Mouse (Mus musculus): ENCODE data around the gene Ccdc66. TPM values are rescaled to one million over a fixed set of nuclear protein-coding genes. Genes with fewer than 3 reads are reported as not detected.

Ccdc66 gene
- 15.8 and 16.3 TPM in 2 replicates for polyA plus RNA-seq (2016; fragmentation: Nextera tagmentation; extraction: Ambion mirVana)

GRCm38 (mm10) chr14:27507894-27508643 lies at the start of gene Ccdc66:
TSS of gene Ccdc66 (minus strand) at chr14:27508460.
- peak within 1 kb of the TSS; percentile 85 for H3K4me3 ChIP-seq
- WGBS: under 1% methylated on average over 51 of the region's 51 CpGs
- peaks cover 11% of the 10 kb centered on the region for H3K4me1 ChIP-seq
- DNase-seq (ENCODE audit: low spot score): peak; percentile 99
- peaks cover 24% of the 10 kb centered on the region for H3K36me3 ChIP-seq (replicated peaks)
- H3K9me3 ChIP-seq: no peaks in the 10 kb centered on the region
- H3K27me3 ChIP-seq (replicated peaks; ENCODE audit: low read depth, poor library complexity, severe bottlenecking): no peaks in the 10 kb centered on the region
- H3K27ac ChIP-seq (replicated peaks): peak within 1 kb of the TSS; percentile 93

- Histone ChIP-seq H3K27me3 (replicated peaks; ENCODE audit: low read depth, poor library complexity, severe bottlenecking) (no peaks in the 10 kb centered on the region), H3K9me3 (no peaks in the 10 kb centered on the region), H3K4me3 (no peak overlapping the region), H3K36me3 (replicated peaks) (no peaks in the 10 kb centered on the region), H3K4me1 (no peaks in the 10 kb centered on the region), H3K27ac (replicated peaks) (no peak overlapping the region)
- no peak for DNase-seq (ENCODE audit: low spot score)
- 75% methylated on average over 4 of the region's 4 CpGs for WGBS
Measured at GRCm38 (mm10) chr14:27543838-27544426, 35.7 kb upstream of the Ccdc66 start.

- WGBS: 90% methylated on average over 3 of the region's 3 CpGs
- Histone ChIP-seq H3K36me3 (replicated peaks) (no peaks in the 10 kb centered on the region), H3K27ac (replicated peaks) (no peak overlapping the region), H3K27me3 (replicated peaks; ENCODE audit: low read depth, poor library complexity, severe bottlenecking) (no peaks in the 10 kb centered on the region), H3K9me3 (no peaks in the 10 kb centered on the region), H3K4me3 (no peak overlapping the region), H3K4me1 (no peaks in the 10 kb centered on the region)
- DNase-seq (ENCODE audit: low spot score): no peak
Measured at GRCm38 (mm10) chr14:27536441-27536840, 28.2 kb upstream of the Ccdc66 start.

- Histone ChIP-seq H3K4me3 (no peak overlapping the region), H3K4me1 (no peaks in the 10 kb centered on the region), H3K27me3 (replicated peaks; ENCODE audit: low read depth, poor library complexity, severe bottlenecking) (no peaks in the 10 kb centered on the region), H3K36me3 (replicated peaks) (no peaks in the 10 kb centered on the region), H3K9me3 (0 out of 2 replicates have a peak, but pooled peaks cover 4% of the 10 kb centered on the region), H3K27ac (replicated peaks) (no peak overlapping the region)
- DNase-seq (ENCODE audit: low spot score): no peak
Measured at GRCm38 (mm10) chr14:27524541-27524940, 16.3 kb upstream of the Ccdc66 start.

- peak overlapping the region; percentile 85 for H3K4me3 ChIP-seq
- 35% methylated on average over 15 of the region's 15 CpGs for WGBS
Measured at GRCm38 (mm10) chr14:27508644-27509301, 513 bp upstream of the Ccdc66 start.

GRCm38 (mm10) chr14:27501096-27501495 lies 7.2 kb downstream of the Ccdc66 start:
- WGBS: 83% methylated on average over 4 of the region's 4 CpGs

More at GRCm38 (mm10) chr14:27508644-27509301, 513 bp upstream of the Ccdc66 start:
- DNase-seq (ENCODE audit: low spot score): no peak
- H3K36me3 ChIP-seq (replicated peaks): peaks cover 21% of the 10 kb centered on the region
- no peaks in the 10 kb centered on the region for H3K9me3 ChIP-seq
- peaks cover 11% of the 10 kb centered on the region for H3K4me1 ChIP-seq
- no peaks in the 10 kb centered on the region for H3K27me3 ChIP-seq (replicated peaks; ENCODE audit: low read depth, poor library complexity, severe bottlenecking)
- peak overlapping the region; percentile 93 for H3K27ac ChIP-seq (replicated peaks)

GRCm38 (mm10) chr14:27493516-27493915 lies 14.7 kb downstream of the Ccdc66 start:
- no peaks in the 10 kb centered on the region for H3K4me1 ChIP-seq
- H3K4me3 ChIP-seq: no peak overlapping the region
- 88% methylated on average over 4 of the region's 4 CpGs for WGBS
- H3K9me3 ChIP-seq: no peaks in the 10 kb centered on the region
- no peak overlapping the region for H3K27ac ChIP-seq (replicated peaks)
- no peaks in the 10 kb centered on the region for H3K27me3 ChIP-seq (replicated peaks; ENCODE audit: low read depth, poor library complexity, severe bottlenecking)
- no peak for DNase-seq (ENCODE audit: low spot score)
- peaks cover 100% of the 10 kb centered on the region for H3K36me3 ChIP-seq (replicated peaks)

More at GRCm38 (mm10) chr14:27501096-27501495, 7.2 kb downstream of the Ccdc66 start:
- H3K27me3 ChIP-seq (replicated peaks; ENCODE audit: low read depth, poor library complexity, severe bottlenecking): no peaks in the 10 kb centered on the region
- DNase-seq (ENCODE audit: low spot score): no peak
- H3K36me3 ChIP-seq (replicated peaks): peaks cover 81% of the 10 kb centered on the region
- no peak overlapping the region for H3K4me3 ChIP-seq
- H3K4me1 ChIP-seq: no peaks in the 10 kb centered on the region
- H3K9me3 ChIP-seq: no peaks in the 10 kb centered on the region
- no peak overlapping the region for H3K27ac ChIP-seq (replicated peaks)

- no peaks in the 10 kb centered on the region for H3K27me3 ChIP-seq (replicated peaks; ENCODE audit: low read depth, poor library complexity, severe bottlenecking)
- no peak overlapping the region for H3K27ac ChIP-seq (replicated peaks)
- no peak overlapping the region for H3K4me3 ChIP-seq
- no peak for DNase-seq (ENCODE audit: low spot score)
- WGBS: 92% methylated on average over 5 of the region's 5 CpGs
- H3K36me3 ChIP-seq (replicated peaks): peaks cover 99% of the 10 kb centered on the region
- no peaks in the 10 kb centered on the region for H3K4me1 ChIP-seq
- H3K9me3 ChIP-seq: no peaks in the 10 kb centered on the region
Measured at GRCm38 (mm10) chr14:27491399-27491798, 16.9 kb downstream of the Ccdc66 start.

GRCm38 (mm10) chr14:27446963-27447362 lies 61.3 kb downstream of the Ccdc66 start:
- no peak overlapping the region for H3K4me3 ChIP-seq
- no peak for DNase-seq (ENCODE audit: low spot score)
- H3K4me1 ChIP-seq: no peaks in the 10 kb centered on the region
- H3K27me3 ChIP-seq (replicated peaks; ENCODE audit: low read depth, poor library complexity, severe bottlenecking): no peaks in the 10 kb centered on the region
- H3K9me3 ChIP-seq: no peaks in the 10 kb centered on the region
- H3K36me3 ChIP-seq (replicated peaks): peaks cover 88% of the 10 kb centered on the region
- H3K27ac ChIP-seq (replicated peaks): no peak overlapping the region
- 87% methylated on average over 4 of the region's 4 CpGs for WGBS

- no peak for DNase-seq (ENCODE audit: low spot score)
Measured at GRCm38 (mm10) chr14:27444851-27445281, 63.4 kb downstream of the Ccdc66 start.

GRCm38 (mm10) chr14:27440921-27441320 lies 67.3 kb downstream of the Ccdc66 start:
- H3K4me3 ChIP-seq: no peak overlapping the region
- no peaks in the 10 kb centered on the region for H3K27me3 ChIP-seq (replicated peaks; ENCODE audit: low read depth, poor library complexity, severe bottlenecking)
- H3K9me3 ChIP-seq: no peaks in the 10 kb centered on the region
- H3K36me3 ChIP-seq (replicated peaks): peaks cover 67% of the 10 kb centered on the region
- no peak for DNase-seq (ENCODE audit: low spot score)
- H3K4me1 ChIP-seq: no peaks in the 10 kb centered on the region
- no peak overlapping the region for H3K27ac ChIP-seq (replicated peaks)

More at GRCm38 (mm10) chr14:27444851-27445281, 63.4 kb downstream of the Ccdc66 start:
- H3K27me3 ChIP-seq (replicated peaks; ENCODE audit: low read depth, poor library complexity, severe bottlenecking): no peaks in the 10 kb centered on the region
- no peak overlapping the region for H3K27ac ChIP-seq (replicated peaks)
- H3K9me3 ChIP-seq: no peaks in the 10 kb centered on the region
- peaks cover 81% of the 10 kb centered on the region for H3K36me3 ChIP-seq (replicated peaks)
- WGBS: 91% methylated on average over 2 of the region's 2 CpGs
- H3K4me3 ChIP-seq: no peak overlapping the region
- H3K4me1 ChIP-seq: no peaks in the 10 kb centered on the region

- H3K27me3 ChIP-seq (replicated peaks; ENCODE audit: low read depth, poor library complexity, severe bottlenecking): no peaks in the 10 kb centered on the region
- peaks cover 65% of the 10 kb centered on the region for H3K36me3 ChIP-seq (replicated peaks)
- 84% methylated on average over 3 of the region's 3 CpGs for WGBS
- no peak for DNase-seq (ENCODE audit: low spot score)
- no peak overlapping the region for H3K4me3 ChIP-seq
- H3K4me1 ChIP-seq: no peaks in the 10 kb centered on the region
- no peak overlapping the region for H3K27ac ChIP-seq (replicated peaks)
- H3K9me3 ChIP-seq: no peaks in the 10 kb centered on the region
Measured at GRCm38 (mm10) chr14:27436826-27437225, 71.4 kb downstream of the Ccdc66 start.

Data from embryonic facial prominence, embryonic 10.5 days (tissue).